Mouse (Mus musculus) adrenal gland, postnatal 14 days (tissue): ENCODE data around the gene AK157302. TPM values are rescaled to one million over a fixed set of nuclear protein-coding genes. Genes with fewer than 3 reads are reported as not detected.

Source experiments
- microRNA-seq, 2 experiments: library from miRNA; unstranded; fragments of <30 nt; microRNA quantifications; one replicate each; pipeline ENCODE4 v1.2.0; 2021
- total RNA-seq: library from RNA; stranded (reverse); gene quantifications from 2 replicates; pipeline ENCODE4 v1.2.3, GENCODE M21; 2021

AK157302 gene
- total RNA-seq, 1 experiment from 2014 or later = 16.7 TPM

Small RNA genes lying within 50 kb of the gene (microRNA-seq; reads per million reads assigned to microRNA genes)
- 0 to 0.43 reads per million in 2 experiments for gene Mir1896

Other genes starting within 250 kb of the AK157302 start
- gene Gpx5, start 202.5 kb upstream of the AK157302 start, total RNA-seq = not detected in 2 replicates
- gene Gpx6, start 183.1 kb upstream of the AK157302 start, total RNA-seq = not detected in 2 replicates
- not detected in 2 replicates for gene Olfr1367, start 148.3 kb upstream of the AK157302 start, total RNA-seq
- 8.0 and 10.1 TPM in 2 replicates for gene Zscan12, start 132.4 kb upstream of the AK157302 start, total RNA-seq
- gene Zkscan3, start 92.5 kb upstream of the AK157302 start, total RNA-seq = 57.7 and 64.0 TPM in 2 replicates
- gene Pgbd1, start 54.2 kb upstream of the AK157302 start, total RNA-seq = 0.79 and 0.85 TPM in 2 replicates
- 32.2 and 35.4 TPM in 2 replicates for gene Zscan26, start 41.5 kb upstream of the AK157302 start, total RNA-seq
- 1.4 and 1.7 TPM in 2 replicates for gene Nkapl, start 26.7 kb upstream of the AK157302 start, total RNA-seq
- 2.3 and 3.9 TPM in 2 replicates for gene Zkscan4, start 16.3 kb upstream of the AK157302 start, total RNA-seq
- not detected in 2 replicates for gene Gm10065, start 15.8 kb upstream of the AK157302 start, total RNA-seq
- 174 and 184 TPM in 2 replicates for gene Gm11273, start 6.2 kb downstream of the AK157302 start, total RNA-seq
- gene Zkscan8, start 35.9 kb downstream of the AK157302 start, total RNA-seq = 17.4 and 20.4 TPM in 2 replicates
- gene Olfr1366, start 47.6 kb downstream of the AK157302 start, total RNA-seq = not detected in 2 replicates
- gene Olfr1535, start 64.7 kb downstream of the AK157302 start, total RNA-seq = not detected in 2 replicates
- gene Olfr1364, start 86.5 kb downstream of the AK157302 start, total RNA-seq = not detected in 2 replicates
- gene Olfr1362, start 118.8 kb downstream of the AK157302 start, total RNA-seq = not detected in 2 replicates
- not detected in 2 replicates for gene Olfr11, start 147.3 kb downstream of the AK157302 start, total RNA-seq
- gene Olfr1361, start 168.2 kb downstream of the AK157302 start, total RNA-seq = not detected in 2 replicates
- gene Olfr1360, start 182.2 kb downstream of the AK157302 start, total RNA-seq = not detected in 2 replicates
- gene Olfr1359, start 202.9 kb downstream of the AK157302 start, total RNA-seq = not detected in 2 replicates
- gene Hist1h2bl, start 220.9 kb downstream of the AK157302 start, total RNA-seq = 191 and 254 TPM in 2 replicates
- gene Hist1h2ai, start 221.2 kb downstream of the AK157302 start, total RNA-seq = 129 and 184 TPM in 2 replicates
- gene Hist1h3h, start 222.4 kb downstream of the AK157302 start, total RNA-seq = 287 and 324 TPM in 2 replicates
- 57.9 and 74.0 TPM in 2 replicates for gene Hist1h2bm, start 226.8 kb downstream of the AK157302 start, total RNA-seq
- gene Hist1h4j, start 239.8 kb downstream of the AK157302 start, total RNA-seq = 35.2 and 49.4 TPM in 2 replicates